Mouse (Mus musculus) ES-E14 (cell line): Measurements from ENCODE around the gene Tnnc1. TPM values are rescaled to one million over a fixed set of nuclear protein-coding genes. Genes with fewer than 3 reads are reported as not detected.

Experiments
- DNase-seq: peaks from one replicate; pipeline ENCODE4 v3.0.0-alpha.2; 2013; ENCODE audit warnings: low read depth, low spot score
- H3K27ac ChIP-seq: 2 replicates; pipeline ENCODE4 v1.5.1; 2012; ENCODE audit warnings: low read depth, mild to moderate bottlenecking, low read length, moderate library complexity, mixed read lengths; ENCODE audit not compliant: poor library complexity, insufficient read depth, severe bottlenecking
- H3K36me3 ChIP-seq: 2 replicates; pipeline ENCODE4 v1.6.1; 2012; ENCODE audit warnings: mild to moderate bottlenecking, low read length, moderate library complexity, mixed read lengths; ENCODE audit not compliant: control insufficient read depth, poor library complexity, insufficient read depth, severe bottlenecking
- H3K4me1 ChIP-seq, 2 experiments: fragments of 150-350 bp in 1 of 2; sonication (generic) in 1 of 2; 2 replicates each; pipeline ENCODE4 v1.6.1; 2012; ENCODE audit warnings: low read length in 2 of 2, mild to moderate bottlenecking in 1 of 2, mixed read lengths in 1 of 2; ENCODE audit not compliant: control insufficient read depth in 2 of 2, insufficient read depth in 2 of 2, poor library complexity in 1 of 2
- H3K4me3 ChIP-seq, 2 experiments: fragments of 150-350 bp in 1 of 2; sonication (generic) in 1 of 2; 2 replicates each; pipeline ENCODE4 v1.5.1; 2012; ENCODE audit warnings: low read length in 2 of 2, low read depth in 1 of 2, mild to moderate bottlenecking in 1 of 2, mixed read lengths in 1 of 2; ENCODE audit not compliant: insufficient read depth in 1 of 2, poor library complexity in 1 of 2, severe bottlenecking in 1 of 2
- H3K9ac ChIP-seq: 2 replicates; pipeline ENCODE4 v1.6.1; 2012; ENCODE audit warnings: low read depth, mild to moderate bottlenecking, low read length, mixed read lengths; ENCODE audit not compliant: poor library complexity, insufficient read depth, severe bottlenecking
- H3K9me3 ChIP-seq: fragments of 150-350 bp; sonication (generic); 2 replicates; pipeline ENCODE4 v1.6.1; 2012; ENCODE audit warnings: low read depth, mild to moderate bottlenecking, low read length; ENCODE audit not compliant: control insufficient read depth, insufficient read depth
- CHD2 ChIP-seq: IDR thresholded peaks from 2 replicates; pipeline ENCODE4 v1.6.1; 2014; ENCODE audit warnings: mild to moderate bottlenecking, low read depth, low read length, inconsistent platforms
- HCFC1 ChIP-seq: IDR thresholded peaks from 2 replicates; pipeline ENCODE4 v1.6.1; 2012; ENCODE audit warnings: low read length, inconsistent platforms, borderline replicate concordance; ENCODE audit not compliant: insufficient read depth
- MAFK ChIP-seq: IDR thresholded peaks from 2 replicates; pipeline ENCODE4 v1.6.1; 2014; ENCODE audit warnings: mild to moderate bottlenecking, low read depth, low read length, inconsistent platforms; ENCODE audit not compliant: insufficient read depth
- ZC3H11A ChIP-seq: IDR thresholded peaks from 2 replicates; pipeline ENCODE4 v1.6.1; 2012; ENCODE audit warnings: low read depth, mild to moderate bottlenecking, inconsistent platforms, low read length, borderline replicate concordance
- ZNF384 ChIP-seq: IDR thresholded peaks from 2 replicates; pipeline ENCODE4 v1.6.1; 2012; ENCODE audit warnings: low read depth, low read length, inconsistent platforms
- in situ Hi-C, 2 experiments: fragments of 600-800 bp; cut with MboI; formaldehyde crosslinking; loops; one replicate each; pipeline ENCODE4 v1.15.1; 2025; ENCODE audit warnings: low sequenced_read_pairs in 2 of 2, inconsistent platforms in 1 of 2; ENCODE audit not compliant: unreplicated experiment in 2 of 2
- total RNA-seq: library from RNA; depleted of rRNA; stranded (reverse); fragments of 300-350 nt; gene quantifications from 2 replicates; pipeline ENCODE4 v1.2.3, GENCODE M21; 2012

Gene Tnnc1
- total RNA-seq, 1 experiment, result 2.6 TPM

DNA sequence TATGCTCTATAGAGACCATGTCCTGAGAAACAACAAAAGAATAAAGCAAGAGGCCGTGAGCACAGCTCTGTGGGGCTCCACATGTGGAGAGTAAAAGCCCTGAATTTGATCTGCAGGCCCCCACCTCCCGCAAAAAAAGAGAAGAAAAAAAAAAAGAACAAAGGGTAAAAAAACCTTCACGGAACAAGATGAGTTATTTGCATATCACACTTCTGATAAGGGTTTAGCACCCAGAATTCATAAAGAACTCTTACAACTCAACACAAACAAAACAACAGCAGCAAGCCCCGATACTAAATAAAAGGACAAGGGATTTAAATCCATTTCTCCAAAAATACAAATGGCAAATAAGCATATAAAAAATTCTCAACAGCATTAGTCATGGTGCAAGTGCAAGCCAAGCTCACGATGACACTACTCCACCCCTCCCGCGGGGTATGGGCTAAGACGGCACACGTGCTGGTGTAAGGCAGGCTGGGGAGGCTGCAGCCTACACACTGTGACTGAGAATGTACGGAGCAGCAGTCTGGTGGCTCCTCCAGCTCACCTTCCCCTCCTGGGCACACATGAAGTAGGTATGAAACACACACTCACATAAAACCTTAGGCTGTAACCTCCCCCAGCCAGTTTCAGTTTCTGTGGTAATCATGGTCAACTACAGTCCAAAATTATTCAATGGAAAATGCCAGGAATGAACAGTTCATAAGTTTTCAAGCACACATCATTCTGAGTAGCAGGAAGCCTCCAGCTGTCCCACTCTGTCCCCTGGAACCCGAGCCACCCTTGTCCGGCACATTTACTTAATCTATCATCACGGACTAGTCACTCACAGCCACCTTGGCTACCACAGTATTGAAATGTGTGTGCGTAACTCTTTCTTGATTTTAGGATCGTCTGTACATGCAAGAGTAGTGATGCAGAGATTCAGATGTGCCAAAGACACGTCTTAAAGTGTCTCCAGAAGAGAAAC is 10.3 kb upstream of the Tnnc1 start:
- DNase-seq, result no peak
- in situ Hi-C loops, result no loop called here
- Histone ChIP-seq H3K9ac (peak overlapping the region; percentile 14; the same call in 1 of the 2 replicates), H3K4me3 (no peak overlapping the region), H3K36me3 (peaks cover 39% of the 10 kb centered on the region), H3K4me1 (no peaks in the 10 kb centered on the region), H3K27ac (no peak overlapping the region), H3K9me3 (no peaks in the 10 kb centered on the region)
- TF ChIP-seq ZC3H11A, result no peak
- TF ChIP-seq ZNF384, result no peak
- TF ChIP-seq CHD2, result no peak
- no peak for TF ChIP-seq HCFC1
- TF ChIP-seq MAFK, result no peak

- no peak for DNase-seq
- peaks cover 46% of the 10 kb centered on the region for H3K36me3 ChIP-seq
- H3K4me1 ChIP-seq, result peaks cover 0 to 2% of the 10 kb centered on the region in 2 experiments; a peak in 1 of 4 replicates
- H3K4me3 ChIP-seq, result no peak overlapping the region
- no peaks in the 10 kb centered on the region for H3K9me3 ChIP-seq
- in situ Hi-C loops, result no loop called here
- H3K9ac ChIP-seq, result no peak overlapping the region
- no peak overlapping the region for H3K27ac ChIP-seq
- TF ChIP-seq HCFC1 (no peak), ZNF384 (no peak), CHD2 (no peak), MAFK (no peak), ZC3H11A (no peak)
Observed at GRCm38 (mm10) chr14:31199599-31199998, 8.5 kb upstream of the Tnnc1 start.

- Histone ChIP-seq H3K4me1 (peaks cover 2 to 5% of the 10 kb centered on the region in 2 experiments; a peak in 2 of 4 replicates), H3K4me3 (no peak overlapping the region), H3K9ac (no peak overlapping the region), H3K36me3 (peaks cover 42% of the 10 kb centered on the region), H3K9me3 (no peaks in the 10 kb centered on the region), H3K27ac (no peak overlapping the region)
- TF ChIP-seq ZC3H11A (no peak), ZNF384 (no peak), HCFC1 (no peak)
- no peak for DNase-seq
- in situ Hi-C loops, result no loop called here
Observed at GRCm38 (mm10) chr14:31200038-31200437, 8.1 kb upstream of the Tnnc1 start.

- Histone ChIP-seq H3K27ac (no peak overlapping the region), H3K9ac (peak overlapping the region; percentile 99; the same call in 1 of the 2 replicates), H3K4me1 (peaks cover 2 to 7% of the 10 kb centered on the region in 2 experiments; a peak in 2 of 4 replicates), H3K9me3 (no peaks in the 10 kb centered on the region), H3K36me3 (peaks cover 32% of the 10 kb centered on the region), H3K4me3 (peak overlapping the region; percentile 90 to 98)
- TF ChIP-seq ZC3H11A, result no peak
- in situ Hi-C loops, result no loop called here
- DNase-seq, result no peak
Observed at GRCm38 (mm10) chr14:31204844-31205243, 3.3 kb upstream of the Tnnc1 start.

DNA sequence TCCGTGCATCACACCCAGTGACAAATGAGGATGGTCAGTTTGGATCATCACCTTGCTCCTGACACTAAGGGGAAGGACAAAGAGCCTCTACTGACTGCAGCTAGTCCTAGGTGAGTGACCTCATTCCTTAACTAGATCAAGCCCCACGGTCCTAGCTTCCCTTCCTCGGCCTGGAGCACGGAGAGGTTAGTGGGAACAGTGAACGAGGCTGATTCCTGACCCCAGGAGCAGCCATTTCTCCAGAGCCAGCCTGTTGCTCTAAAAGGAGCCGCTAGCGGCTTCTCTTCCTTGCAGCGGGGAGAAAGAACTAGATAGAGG is 2.9 kb upstream of the Tnnc1 start:
- Histone ChIP-seq H3K36me3 (peaks cover 32% of the 10 kb centered on the region), H3K4me1 (peaks cover 2 to 7% of the 10 kb centered on the region in 2 experiments; a peak in 2 of 4 replicates), H3K27ac (no peak overlapping the region), H3K9ac (peak overlapping the region; percentile 99), H3K9me3 (no peaks in the 10 kb centered on the region), H3K4me3 (peak overlapping the region; percentile 90 to 98)
- DNase-seq, result no peak
- no peak for TF ChIP-seq CHD2
- TF ChIP-seq MAFK, result no peak
- TF ChIP-seq ZNF384, result no peak
- no peak for TF ChIP-seq HCFC1
- no peak for TF ChIP-seq ZC3H11A
- in situ Hi-C loops, result no loop called here
